Comparison of ENCODE assay signal across 12 mouse cellular contexts in genomic region chr8:83693609-83694236, GRCm38 (mm10). TPM values are rescaled to one million over a fixed set of nuclear protein-coding genes. Genes with fewer than 3 reads are reported as not detected.
DNase-seq lines count a peak whose midpoint lies in the region; ATAC-seq and TF ChIP-seq lines count a peak whose summit lies in the region.
"Had no signal": no experiment of that assay in that cellular context is flagged by ENCODE, and none has a peak within 500 bp of the region (broad histone marks: within the 10 kb centered on the region; RNA-seq: fewer than 3 reads in every experiment).

No protein-coding gene starts in this region.

- H3K79me2 ChIP-seq in MEL (ENCODE audit: control insufficient read depth, insufficient read depth, low read length, poor library complexity), result peaks cover 35% of the 10 kb centered on the region

- no peak for TF ChIP-seq RAD21 in MEL (IDR thresholded peaks at IDR 0.05; ENCODE audit: low read depth, low read length)

- H3K9ac ChIP-seq in hindbrain, embryonic 13.5 days, result 0 out of 2 replicates have a peak overlapping the region, but pooled peaks have one; percentile 10
- no peak overlapping the region for H3K9ac ChIP-seq in hindbrain, embryonic 14.5 days
- H3K9ac ChIP-seq in MEL (ENCODE audit: control insufficient read depth, low read depth, low read length, poor library complexity, severe bottlenecking), result peak overlapping the region; percentile 71
- H3K9ac ChIP-seq in heart, embryonic 16.5 days (ENCODE audit: low read length), result peak overlapping the region; percentile 18; the same call in 1 of the 2 replicates
- H3K9ac ChIP-seq in neural tube, embryonic 15.5 days (replicated peaks), result no peak overlapping the region
- H3K9ac ChIP-seq: neural tube, embryonic 12.5 days; stomach, embryonic 15.5 days had no signal

- TF ChIP-seq EP300 in MEL (IDR thresholded peaks at IDR 0.05; ENCODE audit: low read depth in 1 of 2, low read length in 2 of 2), result peak in 1 of 2 experiments; percentile 32; a peak in 3 of 4 replicates

- H3K36me3 ChIP-seq in hindbrain, embryonic 13.5 days, result peaks cover 35% of the 10 kb centered on the region
- peaks cover 35% of the 10 kb centered on the region for H3K36me3 ChIP-seq in hindbrain, embryonic 14.5 days (replicated peaks; ENCODE audit: control insufficient read depth, insufficient read depth)
- peaks cover 11 to 16% of the 10 kb centered on the region in 2 experiments for H3K36me3 ChIP-seq in MEL (ENCODE audit: control insufficient read depth in 1 of 2, insufficient read depth in 2 of 2, low read length in 2 of 2)
- H3K36me3 ChIP-seq in heart, embryonic 16.5 days (ENCODE audit: control insufficient read depth, insufficient read depth), result peaks cover 26% of the 10 kb centered on the region
- H3K36me3 ChIP-seq in neural tube, embryonic 15.5 days, result peaks cover 34% of the 10 kb centered on the region

- no peak for DNase-seq in hindbrain, embryonic 14.5 days (ENCODE audit: low spot score)
- peak; percentile 82 for DNase-seq in MEL (ENCODE audit: low read depth, low spot score)
- no peak for DNase-seq in layer of hippocampus, adult 9-11 months
- no peak for DNase-seq in urinary bladder, adult 2 months (ENCODE audit: low spot score)
- DNase-seq: embryo, embryonic 11 days had no signal

- H3K4me1 ChIP-seq in hindbrain, embryonic 13.5 days (replicated peaks), result peaks cover 31% of the 10 kb centered on the region
- H3K4me1 ChIP-seq in hindbrain, embryonic 14.5 days (replicated peaks; ENCODE audit: control insufficient read depth, insufficient read depth, low read length), result peaks cover 16% of the 10 kb centered on the region
- H3K4me1 ChIP-seq in MEL (ENCODE audit: control insufficient read depth in 1 of 2, insufficient read depth in 2 of 2, low read length in 2 of 2), result peaks cover 4 to 25% of the 10 kb centered on the region in 2 experiments
- peaks cover 23% of the 10 kb centered on the region for H3K4me1 ChIP-seq in heart, embryonic 16.5 days (ENCODE audit: control insufficient read depth, insufficient read depth, low read length)
- H3K4me1 ChIP-seq in neural tube, embryonic 15.5 days, result peaks cover 32% of the 10 kb centered on the region

- no peak for TF ChIP-seq CTCF in MEL (IDR thresholded peaks at IDR 0.05 in 2 of 3, conservative IDR thresholded peaks at IDR 0.05 in 1 of 3; ENCODE audit: control insufficient read depth in 1 of 3, insufficient read depth in 1 of 3, low read depth in 2 of 3, low read length in 3 of 3, poor library complexity in 1 of 3, severe bottlenecking in 1 of 3)

- no peak for ATAC-seq in hindbrain, embryonic 13.5 days (ENCODE audit: low FRiP score)
- ATAC-seq in hindbrain, embryonic 14.5 days (ENCODE audit: low FRiP score), result no peak
- ATAC-seq in heart, embryonic 16.5 days (replicated peaks; ENCODE audit: extremely low read depth, insufficient read depth, low FRiP score), result no peak
- peak; percentile 68 for ATAC-seq in megakaryocyte, adult 5-6 weeks (ENCODE audit: poor library complexity, severe bottlenecking)
- no peak for ATAC-seq in neural tube, embryonic 15.5 days (ENCODE audit: low FRiP score)
- ATAC-seq: Patski had no signal

- peak in 1 of 2 experiments; percentile 63; a peak in 2 of 4 replicates for TF ChIP-seq POLR2A in MEL (IDR thresholded peaks at IDR 0.05; ENCODE audit: control insufficient read depth in 1 of 2, insufficient read depth in 1 of 2, low read depth in 1 of 2, low read length in 2 of 2, poor library complexity in 1 of 2)

- H3K4me2 ChIP-seq in hindbrain, embryonic 13.5 days, result no peak overlapping the region
- H3K4me2 ChIP-seq in hindbrain, embryonic 14.5 days (replicated peaks), result no peak overlapping the region
- peak overlapping the region; percentile 13; the same call in 1 of the 2 replicates for H3K4me2 ChIP-seq in heart, embryonic 16.5 days (ENCODE audit: low read depth, low read length)
- H3K4me2 ChIP-seq in neural tube, embryonic 15.5 days, result no peak overlapping the region
- H3K4me2 ChIP-seq: neural tube, embryonic 12.5 days; stomach, embryonic 15.5 days had no signal

- no peak overlapping the region for H3K4me3 ChIP-seq in hindbrain, embryonic 13.5 days
- H3K4me3 ChIP-seq in hindbrain, embryonic 14.5 days (replicated peaks; ENCODE audit: low read length), result no peak overlapping the region
- peak overlapping the region; percentile 46 to 51 for H3K4me3 ChIP-seq in MEL (ENCODE audit: control insufficient read depth in 1 of 2, insufficient read depth in 1 of 2, low read depth in 2 of 2, low read length in 2 of 2)
- no peak overlapping the region for H3K4me3 ChIP-seq in heart, embryonic 16.5 days (ENCODE audit: low read length)
- H3K4me3 ChIP-seq in neural tube, embryonic 15.5 days (replicated peaks), result no peak overlapping the region
- H3K4me3 ChIP-seq: neural tube, embryonic 12.5 days; stomach, embryonic 15.5 days had no signal

- H3K27me3 ChIP-seq in hindbrain, embryonic 13.5 days, result no peaks in the 10 kb centered on the region
- H3K27me3 ChIP-seq in hindbrain, embryonic 14.5 days (ENCODE audit: control insufficient read depth, insufficient read depth, low read length), result no peaks in the 10 kb centered on the region
- H3K27me3 ChIP-seq in MEL (ENCODE audit: control insufficient read depth in 1 of 2, insufficient read depth in 2 of 2, low read length in 2 of 2), result no peaks in the 10 kb centered on the region
- no peaks in the 10 kb centered on the region for H3K27me3 ChIP-seq in heart, embryonic 16.5 days (ENCODE audit: control insufficient read depth, insufficient read depth, low read length)
- no peaks in the 10 kb centered on the region for H3K27me3 ChIP-seq in neural tube, embryonic 15.5 days (replicated peaks)
- H3K27me3 ChIP-seq: neural tube, embryonic 12.5 days; Patski; stomach, embryonic 15.5 days had no signal

- 89% methylated on average over 10 of the region's 10 CpGs for WGBS in hindbrain, embryonic 13.5 days
- WGBS in hindbrain, embryonic 14.5 days, result 86% methylated on average over 10 of the region's 10 CpGs
- WGBS in heart, embryonic 16.5 days, result 71% methylated on average over 10 of the region's 10 CpGs
- 83% methylated on average over 10 of the region's 10 CpGs for whole genome bisulfite sequencing in neural tube, embryonic 15.5 days

- H3K27ac ChIP-seq in hindbrain, embryonic 13.5 days, result no peak overlapping the region
- no peak overlapping the region for H3K27ac ChIP-seq in hindbrain, embryonic 14.5 days
- H3K27ac ChIP-seq in MEL (ENCODE audit: control insufficient read depth, low read depth, low read length), result peak overlapping the region; percentile 84
- H3K27ac ChIP-seq in heart, embryonic 16.5 days (ENCODE audit: low read length), result no peak overlapping the region; the same call in 1 of the 2 replicates
- H3K27ac ChIP-seq in neural tube, embryonic 15.5 days (replicated peaks), result no peak overlapping the region
- H3K27ac ChIP-seq: neural tube, embryonic 12.5 days; stomach, embryonic 15.5 days had no signal

- H3K9me3 ChIP-seq in hindbrain, embryonic 13.5 days, result no peaks in the 10 kb centered on the region
- H3K9me3 ChIP-seq in hindbrain, embryonic 14.5 days (ENCODE audit: control insufficient read depth, low read length), result no peaks in the 10 kb centered on the region
- no peaks in the 10 kb centered on the region for H3K9me3 ChIP-seq in MEL (replicated peaks; ENCODE audit: insufficient read depth, low read length)
- H3K9me3 ChIP-seq in heart, embryonic 16.5 days (replicated peaks; ENCODE audit: control insufficient read depth, low read length), result no peaks in the 10 kb centered on the region
- no peaks in the 10 kb centered on the region for H3K9me3 ChIP-seq in neural tube, embryonic 15.5 days (replicated peaks)
- H3K9me3 ChIP-seq: neural tube, embryonic 12.5 days; stomach, embryonic 15.5 days had no signal

RNA-seq across cellular contexts. Expression of gene Pkn1, which starts 5.3 kb away (rescaled TPM):
- polyA plus RNA-seq in hindbrain, embryonic 13.5 days (2015; fragmentation: Nextera tagmentation; extraction: Ambion mirVana), result 20.7 and 23.7 TPM in 2 replicates
- 30.2 and 30.4 TPM in 2 replicates for polyA plus RNA-seq in hindbrain, embryonic 14.5 days (2014; fragmentation: Nextera tagmentation; extraction: Ambion mirVana)
- total RNA-seq in MEL (2012; rRNA removed), result 33.5 and 37.8 TPM in 2 replicates
- polyA plus RNA-seq in MEL (2012; ENCODE audit: insufficient read depth in 1 of 2, insufficient read length in 2 of 2, low read depth in 1 of 2, low replicate concordance in 2 of 2, missing spikeins in 1 of 2), result 10 to 100 TPM; 41.2 to 73.2 TPM
- polyA plus RNA-seq in heart, embryonic 16.5 days (2015; fragmentation: Nextera tagmentation; extraction: Ambion mirVana), result 17.5 and 20.2 TPM in 2 replicates
- total RNA-seq in megakaryocyte, adult 5-6 weeks (2015), result 53.3 and 55.4 TPM in 2 replicates
- total RNA-seq in megakaryocyte, adult 5-6 weeks (2017), result 103 and 110 TPM in 2 replicates
- 24.6 and 25.1 TPM in 2 replicates for polyA plus RNA-seq in neural tube, embryonic 15.5 days (2015; fragmentation: Nextera tagmentation; extraction: Ambion mirVana)
- 39.0 and 43.3 TPM in 2 replicates for polyA plus RNA-seq in urinary bladder, adult 2 months (2012; rRNA removed)

RNA-seq across cellular contexts. Expression of gene Ddx39, which starts 21.3 kb away (rescaled TPM):
- 116 and 119 TPM in 2 replicates for polyA plus RNA-seq in hindbrain, embryonic 13.5 days (2015; fragmentation: Nextera tagmentation; extraction: Ambion mirVana)
- 85.6 and 87.4 TPM in 2 replicates for polyA plus RNA-seq in hindbrain, embryonic 14.5 days (2014; fragmentation: Nextera tagmentation; extraction: Ambion mirVana)
- 279 and 361 TPM in 2 replicates for total RNA-seq in MEL (2012; rRNA removed)
- polyA plus RNA-seq in MEL (2012; ENCODE audit: insufficient read depth in 1 of 2, insufficient read length in 2 of 2, low read depth in 1 of 2, low replicate concordance in 2 of 2, missing spikeins in 1 of 2), result 100 to 1,000 TPM; 272 to 304 TPM
- 141 and 147 TPM in 2 replicates for polyA plus RNA-seq in heart, embryonic 16.5 days (2015; fragmentation: Nextera tagmentation; extraction: Ambion mirVana)
- 66.7 and 67.7 TPM in 2 replicates for total RNA-seq in megakaryocyte, adult 5-6 weeks (2015)
- total RNA-seq in megakaryocyte, adult 5-6 weeks (2017), result 71.2 and 77.4 TPM in 2 replicates
- 86.5 and 117 TPM in 2 replicates for polyA plus RNA-seq in neural tube, embryonic 15.5 days (2015; fragmentation: Nextera tagmentation; extraction: Ambion mirVana)
- polyA plus RNA-seq in urinary bladder, adult 2 months (2012; rRNA removed), result 24.8 and 36.4 TPM in 2 replicates

RNA-seq across cellular contexts. Expression of gene Ptger1, which starts 27.2 kb away (rescaled TPM):
- 0.38 and 0.70 TPM in 2 replicates for polyA plus RNA-seq in hindbrain, embryonic 13.5 days (2015; fragmentation: Nextera tagmentation; extraction: Ambion mirVana)
- 1.8 and 1.9 TPM in 2 replicates for polyA plus RNA-seq in hindbrain, embryonic 14.5 days (2014; fragmentation: Nextera tagmentation; extraction: Ambion mirVana)
- 2.6 and 4.0 TPM in 2 replicates for total RNA-seq in MEL (2012; rRNA removed)
- 1 to 10 TPM in 1 of 2 experiments, not detected in 1; 3.1 TPM for polyA plus RNA-seq in MEL (2012; ENCODE audit: insufficient read depth in 1 of 2, insufficient read length in 2 of 2, low read depth in 1 of 2, low replicate concordance in 2 of 2, missing spikeins in 1 of 2)
- 0.43 and 0.69 TPM in 2 replicates for polyA plus RNA-seq in heart, embryonic 16.5 days (2015; fragmentation: Nextera tagmentation; extraction: Ambion mirVana)
- 0.07 TPM in 1 of 2 replicates, not detected in the other for total RNA-seq in megakaryocyte, adult 5-6 weeks (2015)
- 1.7 and 2.2 TPM in 2 replicates for total RNA-seq in megakaryocyte, adult 5-6 weeks (2017)
- polyA plus RNA-seq in neural tube, embryonic 15.5 days (2015; fragmentation: Nextera tagmentation; extraction: Ambion mirVana), result 0.95 and 1.00 TPM in 2 replicates
- 4.9 and 5.5 TPM in 2 replicates for polyA plus RNA-seq in urinary bladder, adult 2 months (2012; rRNA removed)

RNA-seq across cellular contexts. Expression of gene Gipc1, which starts 41.2 kb away (rescaled TPM):
- 155 and 159 TPM in 2 replicates for polyA plus RNA-seq in hindbrain, embryonic 13.5 days (2015; fragmentation: Nextera tagmentation; extraction: Ambion mirVana)
- polyA plus RNA-seq in hindbrain, embryonic 14.5 days (2014; fragmentation: Nextera tagmentation; extraction: Ambion mirVana), result 102 and 119 TPM in 2 replicates
- 34.3 and 38.6 TPM in 2 replicates for total RNA-seq in MEL (2012; rRNA removed)
- polyA plus RNA-seq in MEL (2012; ENCODE audit: insufficient read depth in 1 of 2, insufficient read length in 2 of 2, low read depth in 1 of 2, low replicate concordance in 2 of 2, missing spikeins in 1 of 2), result 10 to 100 TPM in 1 of 2 experiments, not detected in 1; 70.7 TPM
- polyA plus RNA-seq in heart, embryonic 16.5 days (2015; fragmentation: Nextera tagmentation; extraction: Ambion mirVana), result 135 and 146 TPM in 2 replicates
- 15.4 and 16.4 TPM in 2 replicates for total RNA-seq in megakaryocyte, adult 5-6 weeks (2015)
- 18.9 and 25.4 TPM in 2 replicates for total RNA-seq in megakaryocyte, adult 5-6 weeks (2017)
- 116 and 118 TPM in 2 replicates for polyA plus RNA-seq in neural tube, embryonic 15.5 days (2015; fragmentation: Nextera tagmentation; extraction: Ambion mirVana)
- 86.2 and 102 TPM in 2 replicates for polyA plus RNA-seq in urinary bladder, adult 2 months (2012; rRNA removed)

RNA-seq across cellular contexts. Expression of gene Adgre5, which starts 47.4 kb away (rescaled TPM):
- 12.3 and 13.0 TPM in 2 replicates for polyA plus RNA-seq in hindbrain, embryonic 13.5 days (2015; fragmentation: Nextera tagmentation; extraction: Ambion mirVana)
- polyA plus RNA-seq in hindbrain, embryonic 14.5 days (2014; fragmentation: Nextera tagmentation; extraction: Ambion mirVana), result 13.5 and 13.7 TPM in 2 replicates
- 16.1 and 18.5 TPM in 2 replicates for total RNA-seq in MEL (2012; rRNA removed)
- polyA plus RNA-seq in MEL (2012; ENCODE audit: insufficient read depth in 1 of 2, insufficient read length in 2 of 2, low read depth in 1 of 2, low replicate concordance in 2 of 2, missing spikeins in 1 of 2), result 10 to 100 TPM in 1 of 2 experiments, not detected in 1; 21.4 TPM
- polyA plus RNA-seq in heart, embryonic 16.5 days (2015; fragmentation: Nextera tagmentation; extraction: Ambion mirVana), result 39.5 and 41.9 TPM in 2 replicates
- total RNA-seq in megakaryocyte, adult 5-6 weeks (2015), result 239 and 242 TPM in 2 replicates
- 299 and 326 TPM in 2 replicates for total RNA-seq in megakaryocyte, adult 5-6 weeks (2017)
- 12.2 and 15.5 TPM in 2 replicates for polyA plus RNA-seq in neural tube, embryonic 15.5 days (2015; fragmentation: Nextera tagmentation; extraction: Ambion mirVana)
- polyA plus RNA-seq in urinary bladder, adult 2 months (2012; rRNA removed), result 119 and 129 TPM in 2 replicates

Comparison
In these comparisons a context has a peak if more than half of its experiments do, and no peak if none do; other contexts are left out.
1. H3K9ac ChIP-seq: peak in hindbrain, embryonic 13.5 days (single experiment), MEL (single experiment) and heart, embryonic 16.5 days (single experiment); none in hindbrain, embryonic 14.5 days (single experiment) and neural tube, embryonic 15.5 days (single experiment).
2. H3K4me3 ChIP-seq: peak in MEL (2 of 2); none in hindbrain, embryonic 13.5 days (single experiment), hindbrain, embryonic 14.5 days (single experiment), heart, embryonic 16.5 days (single experiment) and neural tube, embryonic 15.5 days (single experiment).